Mouse (Mus musculus) left cerebral cortex, adult 2 months (tissue): Measurements from ENCODE around the gene Olfr27. TPM values are rescaled to one million over a fixed set of nuclear protein-coding genes. Genes with fewer than 3 reads are reported as not detected.

Experiments
- DNase-seq, 2 experiments: peaks; one replicate each; pipeline ENCODE4 v3.0.0; 2021 to 2022; ENCODE audit warnings: low spot score in 2 of 2, mixed read lengths in 1 of 2; ENCODE audit errors: extremely low spot score in 1 of 2
- H3K27ac ChIP-seq: fragments of 200-600 bp; 2 replicates; pipeline ENCODE4 v1.8.1; 2022
- H3K4me3 ChIP-seq: fragments of 200-600 bp; 2 replicates; pipeline ENCODE4 v1.8.1; 2022
- CTCF ChIP-seq: fragments of 200-600 bp; IDR thresholded peaks from 2 replicates; pipeline ENCODE4 v1.8.1; 2022; ENCODE audit warnings: antibody characterized with exemption, mild to moderate bottlenecking, moderate library complexity
- intact Hi-C: fragments of 180-260 bp; cut with DNase I; formaldehyde crosslinking; loops from one replicate; pipeline ENCODE4 v1.15.1; 2025
- long read RNA-seq, 2 experiments: library from polyadenylated mRNA; stranded (forward); transcript quantifications; one replicate each; pipeline ENCODE4 v2.0.0; 2021; ENCODE audit warnings: borderline mapping rate in 2 of 2
- total RNA-seq, 2 experiments: library from RNA; stranded (reverse); gene quantifications; 2 replicates each; pipeline ENCODE4 v1.2.3; 2021

Gene Olfr27
- not detected for total RNA-seq
- long read RNA-seq, experiment 1, result 0 reads
- long read RNA-seq, experiment 2, result 0 reads

- Histone ChIP-seq H3K4me3 (no peak within 1 kb of the TSS), H3K27ac (no peak within 1 kb of the TSS)
- TF ChIP-seq CTCF, result no peak
- no peak for DNase-seq
- intact Hi-C loops, result no loop called here
Measured at GRCm38 (mm10) chr9:39127831-39128230, at the start of gene Olfr27. Gene Olfr27, plus strand, starts transcription at chr9:39128131.

- no peak for TF ChIP-seq CTCF
- Histone ChIP-seq H3K27ac (no peak within 1 kb of the TSS), H3K4me3 (no peak within 1 kb of the TSS)
- no peak for DNase-seq
- intact Hi-C loops, result no loop called here
Measured at GRCm38 (mm10) chr9:39078787-39079186, 49.1 kb upstream of the Olfr27 start, which contains the start of gene Olfr938. Gene Olfr938, minus strand, starts transcription at chr9:39078887.

DNA sequence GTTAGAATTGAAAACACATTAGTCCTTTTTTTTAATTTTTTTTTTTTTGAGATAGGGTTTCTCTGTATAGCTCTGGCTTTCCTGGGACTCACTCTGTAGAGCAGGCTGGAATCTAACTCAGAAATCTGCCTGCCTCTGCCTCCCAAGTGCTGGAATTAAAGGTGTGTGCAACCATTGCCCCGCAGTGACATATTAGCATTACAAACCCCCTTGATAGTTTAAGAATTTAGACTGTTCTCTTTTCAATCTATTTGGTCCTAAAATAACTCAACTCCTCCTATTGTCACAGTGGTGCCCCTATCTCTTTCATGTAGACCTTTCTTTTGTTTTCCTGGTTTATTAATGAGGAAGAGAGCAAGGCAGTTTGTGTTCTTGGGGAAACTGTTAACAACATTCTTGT is 605 bp upstream of the Olfr27 start:
- H3K4me3 ChIP-seq, result no peak overlapping the region
- no peak for TF ChIP-seq CTCF
- no peak for DNase-seq
- H3K27ac ChIP-seq, result no peak overlapping the region
- intact Hi-C loops, result no loop called here

- intact Hi-C loops, result no loop called here
- no peak for DNase-seq
Measured at GRCm38 (mm10) chr9:39152401-39152800, 24.5 kb downstream of the Olfr27 start.

GRCm38 (mm10) chr9:39166004-39166403 is 38.1 kb downstream of the Olfr27 start, which contains the start of gene Olfr943:
Gene Olfr943, plus strand, starts transcription at chr9:39166304.
- DNase-seq, result no peak
- no peak within 1 kb of the TSS for H3K4me3 ChIP-seq
- intact Hi-C loops, result no loop called here
- TF ChIP-seq CTCF, result no peak
- H3K27ac ChIP-seq, result no peak within 1 kb of the TSS

More at GRCm38 (mm10) chr9:39152401-39152800, 24.5 kb downstream of the Olfr27 start:
- TF ChIP-seq CTCF, result no peak
- Histone ChIP-seq H3K4me3 (no peak overlapping the region), H3K27ac (no peak overlapping the region)

Other genes with a start within 250 kb of the Olfr27 start
- not detected for gene Olfr930, start 198.3 kb upstream of the Olfr27 start, total RNA-seq
- not detected for gene Olfr933, start 155.8 kb upstream of the Olfr27 start, total RNA-seq
- not detected for gene Olfr934, start 139.8 kb upstream of the Olfr27 start, total RNA-seq
- gene Olfr935, start 128.4 kb upstream of the Olfr27 start, total RNA-seq, result not detected
- not detected for gene Olfr146, start 104.8 kb upstream of the Olfr27 start, total RNA-seq
- not detected for gene Olfr937, start 63.2 kb upstream of the Olfr27 start, total RNA-seq
- gene Olfr938, start 49.2 kb upstream of the Olfr27 start, total RNA-seq, result not detected
- gene Olfr943, start 38.2 kb downstream of the Olfr27 start, total RNA-seq, result not detected
- not detected for gene Olfr944, start 73.8 kb downstream of the Olfr27 start, total RNA-seq
- gene Olfr1537, start 121.9 kb downstream of the Olfr27 start, total RNA-seq, result not detected
- gene Olfr945, start 148.7 kb downstream of the Olfr27 start, total RNA-seq, result not detected
- not detected for gene Olfr948, start 197.9 kb downstream of the Olfr27 start, total RNA-seq